Mouse (Mus musculus) adipocyte (in vitro differentiated cells): Measurements from ENCODE around the gene Fam83f.
A peak's percentile ranks its signal among the peaks of the same experiment; 100 is the strongest.
"Not testable (repeated sequence)": the region's sequence is repeated elsewhere in the genome, so short reads cannot be mapped to it uniquely, and the experiment has no call there.

Source experiments
- DNase-seq: peaks from one replicate; pipeline ENCODE4 v3.0.0-alpha.2; 2016; ENCODE audit warnings: low spot score

Fam83f gene

DNA sequence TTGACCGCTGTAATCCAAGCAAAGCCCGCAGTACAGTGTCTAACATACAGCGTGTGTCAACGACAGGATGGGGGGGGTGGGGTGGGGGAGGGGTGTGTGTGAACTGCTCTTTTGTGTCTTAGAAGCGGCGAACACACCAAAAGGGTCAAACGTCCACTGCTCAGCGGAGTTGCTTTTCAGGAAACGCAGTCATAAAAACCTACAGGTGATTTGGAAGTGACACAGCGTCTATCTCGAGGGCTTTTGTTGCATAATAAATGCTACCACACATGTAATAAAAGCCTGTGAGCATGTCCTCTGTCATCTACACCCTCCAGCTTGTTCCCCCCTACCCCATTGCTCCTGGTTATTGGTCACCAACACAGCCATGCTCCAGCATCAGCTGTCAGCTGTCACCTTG lies 34.9 kb downstream of the Fam83f start:
- DNase-seq: no peak

DNA sequence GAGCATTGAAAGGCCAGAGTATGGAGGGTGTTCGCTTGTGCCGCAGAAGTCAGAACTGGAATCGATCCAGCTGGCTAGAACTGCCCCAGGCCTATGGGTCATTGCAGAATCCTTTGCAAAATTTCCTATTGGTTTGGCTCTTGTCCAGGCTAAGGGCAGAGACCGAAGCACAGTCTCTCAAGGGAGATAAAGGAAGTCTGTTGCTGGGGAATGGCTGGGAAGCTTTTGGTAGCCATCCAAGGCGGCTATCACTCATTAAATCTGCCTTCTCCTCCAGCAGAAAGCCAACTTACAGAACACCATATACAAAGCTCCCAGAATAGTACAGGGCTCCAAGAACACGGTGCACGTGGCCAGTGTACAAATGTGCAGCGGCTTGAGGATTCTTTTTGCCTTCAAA lies 35.4 kb downstream of the Fam83f start:
- DNase-seq: peak; percentile 98

DNA sequence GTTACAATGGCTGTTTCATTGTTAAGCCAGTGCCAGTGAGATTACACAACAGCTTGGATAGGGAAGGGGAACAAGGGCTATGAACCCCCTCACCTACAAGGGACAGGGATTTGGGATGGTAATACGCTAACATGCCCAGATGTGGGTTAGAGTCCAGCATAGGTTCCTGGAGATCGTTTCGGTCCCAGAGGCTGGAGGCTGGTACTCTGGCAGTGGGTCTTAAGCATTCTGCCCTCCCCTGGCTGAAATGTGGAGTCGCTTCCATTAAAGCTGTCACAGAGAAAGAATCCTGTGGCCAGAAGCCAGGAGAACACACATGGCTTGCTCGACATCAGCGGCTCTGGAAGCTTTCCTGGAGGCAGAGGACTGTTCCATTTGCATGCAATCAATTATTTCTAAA lies 37.9 kb downstream of the Fam83f start:
- DNase-seq: peak; percentile 97

DNA sequence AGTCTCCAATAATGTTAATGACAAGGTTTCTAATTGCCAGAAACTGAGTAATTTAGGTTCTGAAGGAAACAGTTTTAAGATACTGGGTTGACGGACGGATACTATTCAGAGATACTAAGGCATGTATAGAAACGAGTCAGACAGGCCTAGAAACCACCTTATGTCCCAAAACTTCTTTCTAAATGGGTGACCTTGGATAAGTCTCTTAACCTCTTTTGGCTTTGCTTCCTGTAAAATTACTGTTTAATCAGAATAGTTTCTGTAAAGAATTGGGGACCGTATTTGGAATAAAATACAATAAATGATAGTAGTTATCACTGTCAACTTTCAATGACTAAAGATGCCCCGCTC lies 38.6 kb downstream of the Fam83f start:
- DNase-seq: no peak

DNA sequence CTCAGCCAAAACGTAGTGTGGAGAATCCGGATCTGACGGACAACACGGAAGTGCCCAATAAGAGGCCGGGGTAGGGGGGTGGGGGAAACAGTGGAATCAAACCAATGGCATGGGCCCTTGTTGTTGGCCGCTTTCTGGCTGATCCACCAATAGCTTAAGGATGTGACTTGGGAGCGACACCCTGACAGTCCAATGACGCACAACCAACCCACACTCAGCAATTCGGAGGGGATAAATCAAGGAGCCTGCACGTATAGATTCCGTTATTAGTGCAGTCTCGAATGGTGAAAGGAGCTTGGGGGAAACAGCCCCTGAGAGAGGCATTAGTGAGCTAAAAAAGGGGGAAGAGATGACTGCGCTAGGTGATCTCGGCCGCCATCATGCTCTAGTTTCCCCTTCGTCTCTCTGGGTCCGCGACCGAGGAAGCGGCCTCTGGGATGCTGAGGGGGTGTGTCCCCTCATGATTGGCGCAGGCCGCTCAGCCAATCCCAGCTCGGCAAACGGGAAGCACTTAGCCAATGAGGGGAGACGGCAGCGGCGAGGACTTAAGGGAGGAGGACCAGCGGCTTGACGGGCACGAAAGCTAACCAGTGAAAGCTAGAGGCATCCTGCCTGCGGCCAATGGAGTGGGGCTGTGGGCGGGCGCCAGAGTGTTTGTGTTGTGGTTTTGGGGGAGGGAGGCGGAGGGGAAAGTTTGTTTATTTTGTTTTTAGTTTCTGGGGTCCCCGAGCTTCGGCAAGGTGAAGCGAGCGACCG lies 39.1 kb downstream of the Fam83f start, which contains the start of gene Tnrc6b:
Gene Tnrc6b (plus strand): TSS at position 706 of the 756 bp plus-strand sequence.
- DNase-seq: peak; percentile 99

DNA sequence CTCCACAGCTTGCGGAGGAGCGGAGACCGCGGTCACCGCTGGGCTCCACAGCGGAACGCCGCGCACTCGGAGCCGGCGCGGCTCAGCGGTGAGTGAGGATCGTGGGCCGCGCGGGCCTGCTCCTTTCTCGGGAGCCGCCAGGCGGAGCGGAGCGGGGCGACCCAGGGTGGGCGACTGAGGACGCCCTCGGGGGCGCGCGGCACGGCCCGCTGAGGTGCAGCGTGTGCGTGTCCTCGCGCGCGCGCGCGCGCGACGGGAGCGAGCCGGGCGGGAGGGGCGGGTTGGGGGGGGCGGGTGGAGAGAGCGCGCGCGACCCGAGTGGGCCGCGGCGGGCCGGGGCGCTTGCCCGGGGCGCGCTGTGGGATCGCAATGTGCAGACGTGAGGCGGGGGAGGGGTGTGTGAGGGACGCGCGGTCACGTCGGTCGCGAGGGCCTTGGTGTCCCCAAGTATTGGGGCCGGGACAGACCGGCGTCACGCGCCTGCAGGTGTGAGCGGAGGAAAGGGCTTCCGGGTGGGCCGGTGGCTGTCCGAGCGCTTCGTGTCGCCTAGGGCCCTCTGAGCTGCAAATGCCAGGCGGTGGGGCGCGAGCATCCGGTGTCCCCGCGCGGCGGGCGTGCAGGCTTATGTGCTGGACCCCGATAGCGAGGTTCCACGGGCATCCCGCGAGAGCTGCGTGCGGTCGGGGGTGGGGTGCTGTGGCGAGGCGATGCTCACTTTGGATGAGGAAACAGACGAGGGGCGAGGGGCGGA lies 39.9 kb downstream of the Fam83f start:
- DNase-seq: no peak

DNA sequence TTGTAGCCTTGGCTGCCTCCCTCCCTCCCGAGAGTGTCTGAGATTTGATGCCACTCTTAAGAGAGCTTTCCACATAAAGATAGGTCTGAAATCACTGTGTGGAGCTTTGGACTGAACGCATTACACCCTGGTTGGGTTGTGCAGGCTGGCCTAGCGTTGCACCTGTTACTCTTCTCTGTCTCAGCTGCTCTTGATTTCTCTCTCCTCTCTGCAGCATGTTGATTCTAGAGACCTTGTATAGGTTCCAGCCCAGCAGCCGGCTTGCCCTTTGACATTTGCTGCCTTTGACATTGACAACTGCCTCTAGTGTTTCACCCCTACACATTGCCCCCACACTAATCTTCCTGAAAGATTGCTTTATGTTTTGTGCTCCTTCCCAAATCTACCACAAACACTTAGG lies 42.7 kb downstream of the Fam83f start:
- DNase-seq: no peak

DNA sequence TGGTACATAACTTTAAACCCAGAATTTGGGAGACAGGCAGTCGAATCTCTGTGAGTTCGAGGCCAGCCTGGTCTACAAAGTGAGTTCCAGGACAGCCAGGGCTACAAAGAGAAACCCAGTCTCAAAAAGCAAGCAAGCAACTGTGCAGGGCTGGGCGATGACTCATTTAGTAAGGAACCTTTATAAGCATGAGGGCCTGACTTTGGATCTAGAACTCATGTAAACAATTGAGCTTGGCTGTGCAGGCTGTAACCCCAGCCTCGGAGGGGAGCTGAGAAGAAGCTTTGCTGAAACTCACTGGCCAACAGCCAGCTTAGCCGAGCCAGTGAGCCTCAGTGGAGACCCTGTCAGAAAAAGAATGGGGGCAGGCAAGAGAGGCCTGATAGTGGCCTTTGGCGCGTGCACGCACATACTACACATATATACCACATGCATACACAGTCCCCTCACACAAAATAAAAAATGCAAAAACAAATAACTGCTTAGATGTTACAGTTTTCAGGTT lies 45.0 kb downstream of the Fam83f start:
- peak; percentile 24 for DNase-seq

DNA sequence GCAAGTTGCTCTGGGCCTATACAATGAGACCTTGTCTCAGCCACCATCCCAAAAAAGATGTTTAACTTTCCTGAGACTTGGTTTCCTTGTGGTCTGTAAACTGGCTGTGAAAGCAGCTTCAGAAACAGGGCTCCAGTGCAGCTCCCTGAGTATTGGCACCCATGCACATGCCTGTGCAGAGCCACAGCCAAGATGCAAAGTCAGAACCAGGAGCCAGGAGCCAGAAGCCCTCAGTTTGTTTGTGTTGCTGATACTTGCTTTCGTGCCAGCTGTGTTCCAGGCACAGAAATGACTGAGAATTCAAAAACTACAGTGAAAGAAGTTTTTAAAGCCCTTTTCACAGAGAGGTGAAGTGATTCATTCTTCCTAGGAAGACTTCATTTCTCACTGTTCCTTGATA lies 45.8 kb downstream of the Fam83f start:
- DNase-seq: peak; percentile 80

DNA sequence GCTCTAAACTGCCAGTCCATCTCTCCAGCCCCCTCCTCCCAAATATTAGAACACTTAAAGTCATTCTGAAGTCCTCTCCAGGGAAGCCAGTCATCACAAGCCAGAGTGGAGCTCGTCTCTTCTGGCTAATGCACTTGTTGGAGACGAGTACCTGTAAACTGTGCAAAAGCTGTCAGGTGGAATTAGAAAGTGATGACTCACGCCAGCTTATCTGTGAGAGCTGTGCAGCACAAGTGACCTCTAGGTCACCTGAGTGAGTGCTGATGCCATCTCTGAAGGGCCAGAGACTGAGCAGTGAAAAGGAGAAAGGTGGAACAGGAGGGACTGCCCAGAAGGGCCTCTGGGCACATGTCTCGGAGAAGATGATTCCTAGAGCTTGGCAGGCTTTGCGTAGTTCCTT lies 48.6 kb downstream of the Fam83f start:
- DNase-seq: no peak

DNA sequence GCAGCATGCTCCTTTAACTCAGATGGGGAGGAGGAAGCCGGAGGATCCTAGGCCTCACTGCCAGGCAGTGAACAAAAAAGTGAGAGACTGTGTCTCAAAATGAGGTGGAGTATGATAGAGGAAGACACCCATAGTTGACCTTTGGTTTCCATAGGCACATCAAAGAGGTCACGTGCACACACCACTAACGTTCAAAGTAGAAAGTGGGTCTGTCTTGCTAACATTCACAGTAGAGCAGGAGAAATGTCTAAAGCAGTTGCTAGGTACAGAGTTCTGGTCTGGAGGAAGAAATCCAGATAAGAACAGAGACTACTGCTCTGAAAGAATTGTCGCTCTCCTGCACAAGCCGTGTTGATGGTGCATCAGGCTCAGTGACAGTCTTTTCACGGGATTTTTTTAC lies 50.2 kb downstream of the Fam83f start:
- DNase-seq: no peak

DNA sequence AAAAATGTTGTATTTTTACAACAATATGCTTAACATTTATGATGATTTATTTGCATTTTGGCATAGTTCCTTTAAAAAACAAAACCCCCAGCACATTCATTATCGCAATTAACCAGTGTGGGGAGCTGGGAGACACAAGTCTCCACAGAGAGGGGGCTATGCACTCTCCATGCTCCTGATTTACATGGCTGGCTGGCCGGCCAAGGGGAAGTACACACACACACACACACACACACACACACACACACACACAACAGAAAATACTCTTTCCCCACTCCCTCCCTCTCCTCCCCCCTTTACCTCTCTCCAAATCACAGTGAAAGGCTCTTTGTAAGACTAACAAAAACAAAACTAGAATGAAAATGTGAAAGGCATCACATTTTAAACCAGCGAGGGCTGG lies 50.7 kb downstream of the Fam83f start:
- no peak for DNase-seq

DNA sequence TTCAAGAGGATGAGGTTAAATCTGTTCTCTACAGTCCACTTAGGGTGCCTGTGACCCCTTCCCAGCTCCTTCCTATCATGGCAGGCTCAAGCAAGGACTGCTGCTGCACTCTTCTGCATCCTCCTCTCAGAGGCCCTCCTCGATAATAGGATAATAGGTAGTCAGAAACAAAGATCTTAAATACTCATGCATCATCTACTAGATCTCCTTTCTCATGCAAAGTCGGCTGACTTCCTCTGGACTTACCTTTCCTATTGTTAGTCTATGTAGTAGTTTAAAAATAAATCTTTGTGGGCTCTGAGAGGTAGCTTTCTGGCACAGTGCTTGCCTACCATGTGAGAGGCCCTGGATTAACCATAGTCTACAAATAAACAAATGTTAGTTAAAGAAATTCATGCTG lies 57.8 kb downstream of the Fam83f start:
- DNase-seq: no peak

DNA sequence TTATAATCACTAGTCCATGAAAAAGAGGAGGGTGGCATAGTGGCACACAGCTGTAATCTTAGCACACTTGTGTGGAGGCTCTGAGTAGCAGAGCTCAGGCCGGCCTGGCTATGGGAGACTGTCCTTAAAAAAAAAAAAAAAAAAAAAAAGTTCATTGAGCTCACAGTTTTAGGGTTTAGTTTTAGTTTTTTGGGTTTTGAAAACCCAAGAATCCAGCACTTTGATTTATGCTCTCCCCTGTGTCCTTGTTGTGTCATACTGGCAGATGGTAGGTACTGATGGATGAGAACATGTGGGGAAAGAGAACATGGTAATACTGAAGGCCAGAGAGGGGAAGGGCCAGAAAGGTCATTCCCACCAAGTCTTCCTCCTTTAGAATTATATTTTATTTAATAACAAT lies 59.4 kb downstream of the Fam83f start:
- DNase-seq: no peak

DNA sequence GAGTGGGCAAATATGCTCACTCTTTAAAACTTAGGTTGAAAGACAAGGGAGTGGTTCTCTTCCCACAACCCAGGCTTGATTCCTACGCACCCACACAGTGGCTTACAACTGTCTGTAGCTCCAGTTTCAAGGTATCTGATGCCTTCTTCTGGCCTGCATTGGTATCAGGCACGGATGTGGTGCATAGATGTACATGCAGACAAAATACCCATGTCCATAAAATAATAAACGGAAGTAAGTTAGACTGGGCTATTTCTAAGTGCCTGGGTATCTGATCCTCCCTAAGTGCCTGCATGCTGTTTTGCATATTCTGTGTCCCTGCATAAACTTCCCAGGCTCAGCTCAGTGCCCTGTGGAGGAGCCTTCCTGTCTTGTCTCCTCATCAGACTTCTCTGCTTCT lies 59.9 kb downstream of the Fam83f start:
- DNase-seq: no peak

DNA sequence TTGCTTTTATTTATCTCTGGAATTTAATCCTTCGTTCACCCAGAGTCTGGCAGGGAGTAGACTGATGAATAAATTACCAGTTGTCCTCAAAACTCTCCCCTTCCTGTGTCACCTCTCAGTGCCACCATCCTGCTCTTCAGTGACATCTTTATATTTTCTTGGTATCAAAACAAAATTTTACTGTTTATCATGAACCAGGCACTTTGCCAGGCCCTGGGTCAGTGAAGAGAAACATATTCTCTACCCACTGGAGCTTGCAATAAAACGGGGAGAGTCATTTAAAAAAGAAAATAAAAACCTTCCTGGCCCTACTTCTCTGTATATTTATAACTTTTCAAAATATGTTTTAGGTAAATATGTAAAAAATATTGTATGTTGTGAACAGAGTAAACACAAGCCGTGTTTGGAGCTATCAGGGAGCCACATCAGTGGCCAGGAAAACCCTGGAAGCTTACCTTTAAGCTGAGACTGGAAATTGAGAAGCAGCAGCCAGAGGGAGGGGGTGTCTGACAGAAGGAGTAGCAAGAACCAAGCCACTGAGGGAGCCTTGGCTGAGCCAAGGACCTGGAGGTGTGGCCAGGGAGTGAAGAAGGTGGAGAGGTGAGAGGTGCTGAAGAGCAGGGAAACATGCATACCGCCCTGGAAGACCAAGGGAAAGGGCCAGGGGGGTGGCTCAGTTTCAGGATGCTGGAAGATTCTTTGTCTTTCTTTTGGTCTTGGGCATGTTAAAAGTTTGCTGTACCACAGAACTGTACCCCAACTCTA lies 60.8 kb downstream of the Fam83f start:
- no peak for DNase-seq

DNA sequence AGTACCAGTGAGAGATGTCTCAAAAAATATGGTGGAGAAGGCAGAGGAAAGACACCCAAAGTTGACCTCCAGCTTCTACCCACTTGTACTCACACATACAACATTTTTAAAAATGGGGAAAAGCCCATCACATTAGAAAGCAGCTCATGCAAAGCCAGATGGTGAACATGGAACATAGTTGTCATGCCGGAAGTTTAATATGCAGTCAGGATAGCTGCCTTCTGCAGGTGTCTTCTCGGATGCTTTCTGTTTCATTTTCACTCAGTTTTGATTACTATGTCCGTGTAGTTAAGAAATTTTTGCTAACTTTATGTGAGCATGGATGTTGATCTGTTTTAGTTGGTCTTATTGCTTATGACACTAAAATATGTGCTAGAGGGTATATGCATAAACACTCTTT lies 63.7 kb downstream of the Fam83f start:
- no peak for DNase-seq

DNA sequence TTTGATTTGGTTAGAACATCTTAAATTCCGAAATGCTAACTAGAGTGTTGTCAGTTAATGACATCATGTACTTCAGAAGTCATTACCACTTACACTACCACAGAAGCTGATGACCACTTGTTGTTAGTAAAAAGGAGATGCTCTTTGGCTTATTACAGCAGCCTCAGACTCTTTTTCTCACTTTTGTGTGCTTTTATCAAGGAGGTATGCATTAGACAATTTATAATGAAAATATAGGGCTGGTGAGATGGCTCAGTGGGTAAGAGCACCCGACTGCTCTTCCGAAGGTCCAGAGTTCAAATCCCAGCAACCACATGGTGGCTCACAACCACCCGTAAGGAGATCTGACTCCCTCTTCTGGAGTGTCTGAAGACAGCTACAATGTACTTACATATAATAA lies 64.1 kb downstream of the Fam83f start:
- not testable (repeated sequence) for DNase-seq

DNA sequence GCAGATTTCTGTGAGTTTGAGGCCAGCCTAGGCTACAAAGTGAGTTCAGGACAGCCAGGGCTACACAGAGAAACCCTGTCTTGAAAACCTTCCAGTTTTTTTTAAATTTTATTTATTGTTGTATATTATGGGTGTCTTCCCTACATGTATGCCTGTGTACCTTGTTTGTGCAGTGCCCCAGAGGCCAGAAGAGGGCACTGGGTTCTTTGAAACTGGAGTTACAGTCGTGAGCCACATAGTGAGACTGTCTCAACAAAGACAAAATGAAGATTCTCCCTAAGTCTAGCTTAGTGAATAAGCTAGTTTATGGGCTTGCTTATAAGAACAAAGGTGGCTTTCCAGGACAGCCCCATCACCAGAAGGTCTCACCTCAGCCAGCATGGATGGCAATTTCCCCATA lies 64.9 kb downstream of the Fam83f start:
- DNase-seq: no peak

DNA sequence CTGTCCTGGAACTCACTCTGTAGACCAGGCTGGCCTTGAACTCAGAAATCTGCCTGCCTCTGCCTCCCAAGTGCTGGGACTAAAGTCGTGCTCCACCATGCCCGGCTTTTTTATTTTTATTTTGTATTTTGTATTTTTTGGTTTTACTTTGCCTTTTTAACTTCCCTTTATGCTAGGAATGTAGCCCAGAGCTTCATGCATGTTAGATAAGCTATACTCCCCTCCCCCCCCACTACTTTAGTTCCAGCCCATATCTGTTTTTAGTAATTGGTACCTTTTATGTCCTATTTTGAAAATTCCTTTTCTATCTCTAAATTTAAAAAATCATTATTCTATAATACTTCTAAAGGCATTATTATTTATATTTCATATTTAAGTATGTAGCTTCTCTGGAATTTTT lies 66.6 kb downstream of the Fam83f start:
- no peak for DNase-seq

DNA sequence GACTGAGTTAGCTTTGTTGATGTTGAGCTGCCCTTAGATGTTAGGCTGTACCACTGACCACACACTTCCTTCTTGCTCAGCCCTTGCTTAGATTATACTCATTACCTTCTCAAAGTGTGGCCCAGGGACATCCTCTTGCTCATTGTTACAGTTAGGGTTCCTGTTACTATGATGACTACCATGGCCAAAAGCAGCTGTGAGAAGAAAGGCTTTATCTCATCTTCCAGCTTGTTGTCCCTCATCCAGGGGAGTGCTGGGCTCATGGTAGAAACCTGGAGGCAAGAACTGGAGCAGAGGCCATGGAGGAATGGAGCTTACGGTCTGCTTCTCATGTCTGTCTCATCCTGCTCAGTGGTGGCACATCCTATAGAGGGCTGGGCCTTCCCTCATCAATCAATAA lies 68.3 kb downstream of the Fam83f start:
- DNase-seq: no peak

DNA sequence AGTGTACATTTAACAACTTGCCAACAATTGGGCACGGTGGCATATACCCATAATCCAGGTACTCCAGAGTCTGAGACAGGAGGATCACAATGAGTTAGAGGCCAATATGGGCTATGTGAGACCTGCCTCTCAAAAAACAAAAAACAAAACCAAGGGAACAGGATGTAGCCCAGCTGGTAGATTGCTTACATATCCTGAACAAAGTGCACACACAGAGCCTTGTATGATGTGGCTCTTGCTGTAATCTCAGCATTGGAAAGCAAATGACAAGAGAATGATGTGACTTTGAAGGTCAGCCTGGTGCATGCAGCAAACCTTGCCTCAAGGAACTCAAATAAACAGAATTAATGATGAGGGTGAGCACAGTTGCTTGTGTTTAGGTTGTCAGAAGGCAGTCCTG lies 70.2 kb downstream of the Fam83f start:
- no peak for DNase-seq

DNA sequence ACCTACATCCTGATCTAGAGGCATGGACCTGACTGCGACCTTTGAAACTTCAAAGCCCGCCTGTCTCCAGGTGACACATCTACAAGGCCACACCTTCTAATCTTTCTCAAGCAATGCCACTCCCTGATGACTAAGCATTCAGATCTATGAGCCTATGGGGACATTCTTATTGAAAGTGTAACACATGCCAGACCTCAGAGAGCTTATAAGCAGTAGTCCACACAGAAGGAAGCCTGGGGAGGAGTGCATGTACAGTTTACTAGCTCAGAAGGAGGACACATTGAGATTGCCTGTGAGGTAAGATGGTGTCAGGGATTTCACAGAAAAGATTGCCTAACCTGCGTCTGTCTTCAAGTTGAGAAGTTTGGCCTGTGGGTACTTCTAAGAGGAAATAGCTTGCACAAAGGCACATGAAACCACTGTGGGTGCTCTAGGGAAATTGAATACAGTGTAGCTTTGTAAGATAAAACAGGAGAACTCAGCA lies 71.4 kb downstream of the Fam83f start:
- DNase-seq: no peak
